Mouse (Mus musculus) myocyte (in vitro differentiated cells): Measurements from ENCODE around the gene Fkbp9.
"Not testable (repeated sequence)": the region's sequence is repeated elsewhere in the genome, so short reads cannot be mapped to it uniquely, and the experiment has no call there.

ENCODE experiments used
- CEBPB ChIP-seq: IDR thresholded peaks from 2 replicates; pipeline ENCODE4 v1.6.1; 2011; ENCODE audit warnings: mild to moderate bottlenecking, moderate library complexity; ENCODE audit not compliant: poor library complexity, insufficient read depth, severe bottlenecking
- E2F4 ChIP-seq: IDR thresholded peaks from one replicate; pipeline ENCODE4 v1.6.1; 2011; ENCODE audit warnings: mild to moderate bottlenecking, control low read depth, moderate library complexity; ENCODE audit not compliant: insufficient read depth
- MAX ChIP-seq: IDR thresholded peaks from one replicate; pipeline ENCODE4 v1.6.1; 2011; ENCODE audit warnings: low read depth, mild to moderate bottlenecking, control low read depth
- MYOD1 ChIP-seq, 3 experiments: IDR thresholded peaks; one replicate each; pipeline ENCODE4 v1.6.1; 2011; ENCODE audit warnings: control low read depth in 2 of 3, low read depth in 2 of 3, mild to moderate bottlenecking in 2 of 3, moderate library complexity in 1 of 3; ENCODE audit not compliant: insufficient read length in 2 of 3, control insufficient read depth in 1 of 3
- POLR2A ChIP-seq: IDR thresholded peaks from one replicate; pipeline ENCODE4 v1.6.1; 2011; ENCODE audit warnings: low read depth, mild to moderate bottlenecking, control low read depth, moderate library complexity; ENCODE audit not compliant: insufficient read length
- POLR2AphosphoS2 ChIP-seq: IDR thresholded peaks from one replicate; pipeline ENCODE4 v1.6.1; 2011; ENCODE audit warnings: low read depth, control low read depth; ENCODE audit not compliant: insufficient read length
- REST ChIP-seq: IDR thresholded peaks from one replicate; pipeline ENCODE4 v1.6.1; 2011; ENCODE audit warnings: mild to moderate bottlenecking, control low read depth, moderate library complexity; ENCODE audit not compliant: insufficient read depth, insufficient read length
- USF1 ChIP-seq: IDR thresholded peaks from one replicate; pipeline ENCODE4 v1.6.1; 2011; ENCODE audit warnings: low read depth, mild to moderate bottlenecking, control low read depth, moderate library complexity

DNA sequence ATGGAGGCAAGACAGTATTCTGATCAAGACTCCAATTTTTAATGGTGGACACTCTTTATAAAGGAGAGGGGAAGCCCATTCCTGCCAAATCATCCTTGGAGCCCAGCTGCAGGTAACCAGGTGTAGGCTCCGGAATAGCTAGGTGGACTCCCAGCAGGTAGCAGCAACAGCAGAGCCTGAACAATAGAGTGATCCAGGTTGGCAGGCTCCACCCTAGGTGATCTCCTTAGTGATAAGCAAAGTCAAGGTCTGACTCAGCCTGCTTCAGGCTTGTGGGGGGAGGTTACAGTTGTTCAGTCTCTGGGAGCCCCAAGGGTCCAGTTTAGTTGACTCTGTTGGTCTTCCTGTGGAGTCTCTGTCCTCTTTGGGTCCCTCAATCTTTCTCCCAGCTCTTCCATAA lies 35.0 kb downstream of the Fkbp9 start:
- not testable (repeated sequence) for TF ChIP-seq POLR2A; POLR2AphosphoS2; MAX; MYOD1 (IDR thresholded peaks at IDR 0.05; ENCODE audit: control insufficient read depth in 1 of 3, insufficient read length in 2 of 3, low read depth in 2 of 3); USF1; REST; E2F4; CEBPB
